Mouse (Mus musculus): Measurements from ENCODE around the gene Gamt.

GRCm38 (mm10) chr10:80271186-80271843 lies 10.5 kb upstream of the Gamt start:
- no peak for TF ChIP-seq CTCF (IDR thresholded peaks at IDR 0.05; ENCODE audit: control insufficient read depth, insufficient read depth, insufficient read length)
- TF ChIP-seq USF1 (IDR thresholded peaks at IDR 0.05; ENCODE audit: low read depth) = no peak
- no peak for TF ChIP-seq FOSL1 (IDR thresholded peaks at IDR 0.05; ENCODE audit: insufficient read depth, low read length, poor library complexity, severe bottlenecking)
- TF ChIP-seq CEBPB (IDR thresholded peaks at IDR 0.05; ENCODE audit: low read depth) = no peak
- no peak for TF ChIP-seq MAX (IDR thresholded peaks at IDR 0.05)
- TF ChIP-seq MYOD1 (IDR thresholded peaks at IDR 0.05; ENCODE audit: control insufficient read depth, insufficient read length, low read depth) = no peak
